Mouse (Mus musculus) spleen, adult 2 months (tissue): ENCODE measurements around the gene Mr1.

Source experiments
- CTCF ChIP-seq: fragments of 200-500 bp; IDR thresholded peaks from 2 replicates; pipeline ENCODE4 v1.5.1; 2011; ENCODE audit warnings: mild to moderate bottlenecking, inconsistent platforms; ENCODE audit not compliant: insufficient read depth, insufficient read length, insufficient replicate concordance; ENCODE audit errors: extremely low read depth
- POLR2A ChIP-seq: fragments of 200-500 bp; IDR thresholded peaks from 2 replicates; pipeline ENCODE4 v1.6.1; 2011; ENCODE audit warnings: low read depth, low read length, inconsistent platforms

DNA sequence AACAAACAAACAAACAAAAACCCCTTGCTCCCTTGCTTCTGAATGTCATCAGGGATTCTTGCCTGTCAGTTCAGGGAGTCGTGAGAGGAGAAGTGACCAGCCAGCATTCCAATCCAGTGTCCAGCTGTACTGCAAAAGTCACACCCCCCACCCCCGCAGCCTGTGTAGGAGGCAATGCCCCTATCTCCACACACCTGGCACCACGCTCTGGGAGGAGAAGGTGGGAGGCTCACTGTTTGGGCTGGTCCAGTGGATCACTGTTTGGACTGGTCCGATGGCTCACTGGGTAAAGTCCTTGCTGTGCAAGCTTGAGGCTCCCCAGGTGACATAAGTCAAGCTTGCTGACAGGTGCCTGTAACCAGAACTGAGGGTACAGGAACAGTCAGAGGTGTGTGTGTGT lies 34.5 kb downstream of the Mr1 start:
- TF ChIP-seq CTCF = no peak
- no peak for TF ChIP-seq POLR2A
